Comparison of ENCODE assay signal across 9 mouse cellular contexts in the genomic region with DNA sequence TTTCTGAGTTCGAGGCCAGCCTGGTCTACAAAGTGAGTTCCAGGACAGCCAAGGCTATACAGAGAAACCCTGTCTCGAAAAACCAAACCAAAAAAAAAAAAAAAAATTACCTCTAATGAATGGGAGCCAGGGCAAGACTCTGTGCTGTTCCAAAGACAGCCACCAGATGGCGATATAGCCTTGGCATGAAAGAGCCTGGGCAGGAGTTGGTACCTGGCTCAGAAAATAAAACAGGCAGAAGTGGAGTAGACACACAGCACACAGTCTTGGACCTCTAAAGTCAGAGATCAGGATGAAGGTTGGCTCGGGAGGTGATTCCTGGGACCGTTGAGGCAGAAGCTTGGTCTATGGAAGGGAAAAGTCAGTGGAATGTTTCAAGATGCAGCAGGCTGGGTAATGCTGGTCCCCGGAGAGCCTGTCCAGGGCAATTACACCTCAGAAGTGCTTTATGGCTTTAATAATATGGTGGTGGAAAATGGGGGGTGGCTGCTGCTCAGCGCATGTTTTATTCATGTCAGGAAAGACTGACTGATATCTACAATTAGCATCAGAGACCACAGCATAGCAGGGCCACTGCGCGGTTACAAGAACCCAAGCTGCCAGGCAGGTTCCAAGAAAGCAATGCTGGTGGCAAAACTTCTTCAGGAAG. TPM values are rescaled to one million over a fixed set of nuclear protein-coding genes. Genes with fewer than 3 reads are reported as not detected.
A peak's percentile ranks its signal among the peaks of the same experiment; 100 is the strongest.
DNase-seq lines count a peak whose midpoint lies in the region; ATAC-seq lines count a peak whose summit lies in the region.
"Had no signal": no experiment of that assay in that cellular context is flagged by ENCODE, and none has a peak within 500 bp of the region (broad histone marks: within the 10 kb centered on the region; RNA-seq: fewer than 3 reads in every experiment).

No protein-coding gene starts in this region.

- DNase-seq in ES-CJ7 (ENCODE audit: low read depth, low spot score) = peak; percentile 85
- peak; percentile 91 for DNase-seq in brain, adult 2 months (ENCODE audit: low read depth, low spot score)
- DNase-seq in layer of hippocampus, adult 18-20 months (ENCODE audit: low spot score in 2 of 2) = peak; percentile 67 to 92
- peak; percentile 85 for DNase-seq in lung, postnatal 10 days
- DNase-seq in ovary, postnatal 36 days (ENCODE audit: low spot score) = peak; percentile 73
- DNase-seq in thymus, postnatal 36 days = peak; percentile 60 to 71

- ATAC-seq in erythroblast, adult 5-6 weeks (replicated peaks; ENCODE audit: low FRiP score, poor library complexity, severe bottlenecking) = peak; percentile 65; the same call in 1 of the 2 replicates
- ATAC-seq in hematopoietic stem cell, adult 5-6 weeks (replicated peaks in 1 of 2; ENCODE audit: insufficient read depth in 1 of 2, low FRiP score in 2 of 2, low TSS enrichment in 1 of 2, low read depth in 1 of 2, poor library complexity in 2 of 2, severe bottlenecking in 2 of 2) = peak; percentile 62 to 78

RNA-seq across cellular contexts. Expression of gene Lrcol1, which starts 13.1 kb away (rescaled TPM):
- total RNA-seq in erythroblast, adult 5-6 weeks (2015; ENCODE audit: low replicate concordance) = not detected in 2 replicates
- total RNA-seq in erythroblast, adult 5-6 weeks (2017; ENCODE audit: low replicate concordance) = not detected in 2 replicates
- total RNA-seq in hematopoietic stem cell, adult 5-6 weeks (2017) = not detected in 2 replicates
- total RNA-seq in layer of hippocampus, adult 18-20 months (2021) = not detected
- total RNA-seq: layer of hippocampus, adult 8-10 months had no signal

RNA-seq across cellular contexts. Expression of gene P2rx2, which starts 14.6 kb away (rescaled TPM):
- not detected in 2 replicates for total RNA-seq in erythroblast, adult 5-6 weeks (2015; ENCODE audit: low replicate concordance)
- total RNA-seq in erythroblast, adult 5-6 weeks (2017; ENCODE audit: low replicate concordance) = not detected in 2 replicates
- total RNA-seq in hematopoietic stem cell, adult 5-6 weeks (2017) = 0.65 TPM in 1 of 2 replicates, not detected in the other
- not detected for total RNA-seq in layer of hippocampus, adult 18-20 months (2021)

Comparison
In these comparisons a context has a peak if more than half of its experiments do, and no peak if none do; other contexts are left out.
1. Peak in every context shown above with its lines: DNase-seq and ATAC-seq.